Comparison of ENCODE assay signal across 33 mouse cellular contexts in the genomic region with DNA sequence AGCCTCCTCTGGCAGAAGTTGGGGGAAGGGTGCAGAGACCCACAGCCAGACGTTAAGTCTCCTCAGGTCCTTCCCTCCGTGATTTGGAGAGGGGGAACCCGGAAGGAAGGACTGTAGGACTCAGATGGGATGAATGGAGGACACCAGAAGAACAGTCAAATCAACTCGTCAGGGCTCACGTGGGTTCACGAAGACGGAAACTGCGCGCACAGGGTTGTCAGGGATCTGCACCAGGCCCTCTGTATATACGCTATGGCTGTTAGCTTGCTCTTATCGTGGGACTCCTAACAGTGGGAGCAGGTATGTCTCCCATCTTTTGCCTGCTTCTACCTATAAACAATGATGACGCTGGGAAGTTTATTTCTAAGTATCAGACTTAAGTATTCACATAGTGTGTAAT. TPM values are rescaled to one million over a fixed set of nuclear protein-coding genes. Genes with fewer than 3 reads are reported as not detected.
"Had no signal": no experiment of that assay in that cellular context is flagged by ENCODE, and none has a peak within 500 bp of the region (broad histone marks: within the 10 kb centered on the region; RNA-seq: fewer than 3 reads in every experiment).

No protein-coding gene starts in this region.

- ATAC-seq: forebrain, embryonic 13.5 days; forebrain, embryonic 14.5 days; forebrain, embryonic 15.5 days; forebrain, embryonic 16.5 days; forebrain, postnatal 0 days had no signal

- H3K4me3 ChIP-seq: embryonic facial prominence, embryonic 13.5 days; embryonic facial prominence, embryonic 15.5 days; erythroblast, embryonic 14.5 days; forebrain, embryonic 10.5 days; forebrain, embryonic 12.5 days; forebrain, embryonic 13.5 days; forebrain, embryonic 15.5 days; gastrocnemius, adult 2 months; heart, adult 2 months had no signal

- H3K36me3 ChIP-seq: embryonic facial prominence, embryonic 13.5 days; embryonic facial prominence, embryonic 15.5 days; forebrain, embryonic 10.5 days; forebrain, embryonic 12.5 days; forebrain, embryonic 15.5 days had no signal

- H3K27me3 ChIP-seq: embryonic facial prominence, embryonic 13.5 days; embryonic facial prominence, embryonic 15.5 days; forebrain, embryonic 12.5 days; forebrain, embryonic 13.5 days; forebrain, embryonic 15.5 days had no signal

- H3K4me2 ChIP-seq: embryonic facial prominence, embryonic 15.5 days; forebrain, embryonic 12.5 days; forebrain, embryonic 13.5 days; forebrain, embryonic 15.5 days had no signal

- H3K4me1 ChIP-seq: embryonic facial prominence, embryonic 15.5 days; forebrain, embryonic 15.5 days had no signal

- H3K9me3 ChIP-seq: embryonic facial prominence, embryonic 13.5 days; embryonic facial prominence, embryonic 15.5 days; forebrain, embryonic 10.5 days; forebrain, embryonic 12.5 days; forebrain, embryonic 13.5 days; forebrain, embryonic 15.5 days had no signal

- H3K27ac ChIP-seq: embryonic facial prominence, embryonic 13.5 days; embryonic facial prominence, embryonic 15.5 days; forebrain, embryonic 10.5 days; forebrain, embryonic 12.5 days; forebrain, embryonic 13.5 days; forebrain, embryonic 15.5 days; gastrocnemius, adult 2 months; heart, adult 2 months had no signal

- H3K9ac ChIP-seq: embryonic facial prominence, embryonic 15.5 days; forebrain, embryonic 12.5 days; forebrain, embryonic 13.5 days; forebrain, embryonic 15.5 days; forebrain, postnatal 0 days had no signal

- DNase-seq: cerebellum, adult 18-20 months; cerebellum, adult 2 months; cerebellum, adult 8-10 months; cerebellum, adult 9-10 months; cerebellum, adult 9-11 months; cerebellum, postnatal 10 days; cerebellum, postnatal 14 days; cerebellum, postnatal 25 days; cerebellum, postnatal 36 days; forebrain, postnatal 0 days; gastrocnemius, adult 2 months; gastrocnemius, postnatal 10 days; gastrocnemius, postnatal 14 days; gastrocnemius, postnatal 25 days; gastrocnemius, postnatal 36 days; heart, adult 18-20 months; heart, adult 2 months had no signal

RNA-seq across cellular contexts. Expression of a gene that starts 24.8 kb away (rescaled TPM):
- total RNA-seq: common myeloid progenitor, adult 5-6 weeks; gastrocnemius, postnatal 10 days; gastrocnemius, postnatal 4 days; granulocyte monocyte progenitor cell, adult 5-6 weeks; heart, adult 2 months; heart, adult 8-10 months had no signal
- polyA plus RNA-seq: cerebellum, adult 2 months; embryonic facial prominence, embryonic 11.5 days; embryonic facial prominence, embryonic 13.5 days; embryonic facial prominence, embryonic 14.5 days; erythroblast, embryonic 14.5 days; forebrain, embryonic 10.5 days; forebrain, embryonic 11.5 days; forebrain, embryonic 12.5 days; forebrain, embryonic 13.5 days; forebrain, embryonic 14.5 days; forebrain, embryonic 15.5 days; heart, adult 2 months had no signal
